Mouse (Mus musculus) C3H10T1/2 (cell line): ENCODE data around the gene Fmo2. TPM values are rescaled to one million over a fixed set of nuclear protein-coding genes. Genes with fewer than 3 reads are reported as not detected.

ENCODE experiments used
- polyA plus RNA-seq, 2 experiments: library from polyadenylated mRNA; unstranded; fragments of >200 nt; fragmentation: generic; extraction: Trizol; gene quantifications; one replicate each; pipeline ENCODE4 v1.2.1; 2012; ENCODE audit warnings: missing spikeins in 2 of 2

Fmo2 gene
- under 1 TPM in 1 of 2 experiments, not detected in 1; 0.07 TPM for polyA plus RNA-seq

DNA sequence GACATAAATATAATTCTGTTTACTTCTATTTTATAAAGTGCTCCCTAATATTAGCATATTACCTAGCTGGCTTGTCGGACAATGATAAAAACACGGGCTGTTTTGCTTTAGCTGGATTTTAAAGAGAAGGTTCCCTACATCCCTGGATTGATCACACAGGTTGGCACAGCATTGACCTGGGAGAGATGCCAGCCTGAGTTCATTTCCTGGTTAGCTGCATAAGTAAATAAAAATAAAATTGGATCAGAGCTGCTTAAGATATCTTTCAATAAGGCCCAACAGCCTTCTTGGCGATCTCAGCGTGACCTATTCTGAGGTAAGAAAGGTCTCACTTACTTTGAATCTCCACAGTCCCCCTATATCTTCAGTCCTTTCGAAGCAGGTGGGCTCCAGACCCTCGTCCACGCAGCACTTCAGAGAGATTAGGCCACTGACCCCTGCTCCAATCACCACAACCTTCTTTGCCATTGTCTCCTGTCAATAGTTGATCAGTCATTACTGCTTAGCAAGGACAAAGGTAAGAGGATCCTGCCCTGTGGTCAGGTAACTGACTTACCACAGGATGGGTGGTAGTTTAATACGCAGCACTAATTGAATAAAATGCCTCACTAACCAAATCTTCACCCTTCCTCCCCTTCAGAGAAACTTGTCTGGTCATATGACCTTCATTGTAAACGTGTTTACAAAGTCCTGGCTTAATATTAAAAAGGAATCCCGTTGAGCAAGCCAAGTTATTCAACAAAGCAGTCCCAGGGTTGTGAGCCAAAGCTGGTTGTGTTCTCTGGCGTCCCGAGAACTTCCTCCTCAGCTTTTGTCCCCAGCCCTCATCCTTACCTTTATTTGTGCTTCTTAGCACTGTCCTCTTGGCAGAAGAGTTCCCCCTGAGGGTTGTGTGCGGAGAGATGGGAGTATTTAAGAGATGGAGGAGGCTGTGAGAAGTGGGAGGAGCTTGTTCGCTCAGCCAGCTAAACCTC is at the start of gene Fmo2:
Gene Fmo2, minus strand, starts transcription at position 889 of the 974 bp plus-strand sequence.

GRCm38 (mm10) chr1:162937415-162937814 is 38.9 kb upstream of the Fmo2 start, which contains the start of gene Fmo6:
Gene Fmo6 (minus strand): TSS chr1:162937515.

GRCm38 (mm10) chr1:162866280-162866681 is 32.2 kb downstream of the Fmo2 start, which contains the start of gene Fmo1:
Gene Fmo1 (minus strand): TSS chr1:162866610.

Other genes starting within 250 kb of the Fmo2 start
- gene Myocos, start 240.5 kb downstream of the Fmo2 start, polyA plus RNA-seq: not detected
- gene Prrc2c, start 158.2 kb downstream of the Fmo2 start, polyA plus RNA-seq: 10 to 100 TPM in 1 of 2 experiments, 1 to 10 TPM in 1; 2.9 to 22.0 TPM
- under 1 TPM in 1 of 2 experiments, not detected in 1; 0.13 TPM for gene Fmo4, start 84.8 kb downstream of the Fmo2 start, polyA plus RNA-seq
- 1 to 10 TPM in 1 of 2 experiments, under 1 TPM in 1; 0.05 to 3.7 TPM for gene Fmo1, start 32.1 kb downstream of the Fmo2 start, polyA plus RNA-seq
- under 1 TPM in 1 of 2 experiments, not detected in 1; 0.06 TPM for gene Fmo6, start 38.8 kb upstream of the Fmo2 start, polyA plus RNA-seq
- gene Fmo3, start 85.8 kb upstream of the Fmo2 start, polyA plus RNA-seq: under 1 TPM in 1 of 2 experiments, not detected in 1; 0.04 TPM
- gene Mroh9, start 186.9 kb upstream of the Fmo2 start, polyA plus RNA-seq: under 1 TPM in 1 of 2 experiments, not detected in 1; 0.02 TPM